Mouse (Mus musculus): ENCODE data around the gene Gpr45. TPM values are rescaled to one million over a fixed set of nuclear protein-coding genes. Genes with fewer than 3 reads are reported as not detected.
"Not testable (repeated sequence)": the region's sequence is repeated elsewhere in the genome, so short reads cannot be mapped to it uniquely, and the experiment has no call there.

Gene Gpr45
- 10 to 100 TPM in 1 of 3 experiments, 1 to 10 TPM in 2; 8.2 to 10.1 (median 9.7) TPM for polyA plus RNA-seq (2017; shearing (Covaris generic))

DNA sequence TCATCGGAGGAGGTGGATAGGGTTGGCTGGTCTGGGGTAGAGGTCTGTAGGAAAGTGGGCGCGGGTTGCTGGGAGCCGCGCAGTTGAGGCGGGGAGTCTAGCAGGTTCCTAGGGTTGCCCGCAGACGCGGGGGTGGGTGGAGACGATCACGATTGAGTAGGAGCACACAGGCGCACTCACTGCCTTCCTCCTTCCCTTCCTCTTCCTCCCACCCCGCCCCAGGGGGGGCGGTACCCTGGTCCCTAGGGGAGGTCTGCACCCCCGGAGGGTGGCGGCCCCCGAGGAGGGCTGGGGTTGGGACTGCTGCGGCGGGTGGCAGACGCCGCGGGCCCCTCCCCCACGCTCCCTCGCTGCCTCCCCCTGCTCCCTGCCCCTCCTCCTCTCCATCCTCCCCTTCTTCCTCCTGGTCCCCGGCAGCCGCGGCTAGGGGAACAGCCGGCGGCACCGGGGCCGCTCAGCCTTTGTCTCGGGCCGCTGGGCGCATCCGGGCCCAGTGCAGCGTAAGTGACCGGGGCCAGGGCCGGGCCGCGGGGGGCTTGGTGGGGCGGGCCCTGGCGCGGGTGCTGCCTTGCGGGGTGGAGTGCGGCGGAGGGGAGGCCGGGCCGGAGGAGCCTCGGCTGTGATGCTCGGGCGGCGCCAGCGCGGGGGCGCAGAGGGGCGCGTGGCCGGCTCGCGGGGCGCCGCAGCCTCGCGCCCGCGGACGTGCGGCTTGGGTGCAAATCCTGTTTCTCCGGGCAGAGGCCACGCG lies at the start of gene Gpr45:
Gene Gpr45 (plus strand): TSS at position 139 of the 748 bp plus-strand sequence.
- ATAC-seq, result peak; percentile 59

DNA sequence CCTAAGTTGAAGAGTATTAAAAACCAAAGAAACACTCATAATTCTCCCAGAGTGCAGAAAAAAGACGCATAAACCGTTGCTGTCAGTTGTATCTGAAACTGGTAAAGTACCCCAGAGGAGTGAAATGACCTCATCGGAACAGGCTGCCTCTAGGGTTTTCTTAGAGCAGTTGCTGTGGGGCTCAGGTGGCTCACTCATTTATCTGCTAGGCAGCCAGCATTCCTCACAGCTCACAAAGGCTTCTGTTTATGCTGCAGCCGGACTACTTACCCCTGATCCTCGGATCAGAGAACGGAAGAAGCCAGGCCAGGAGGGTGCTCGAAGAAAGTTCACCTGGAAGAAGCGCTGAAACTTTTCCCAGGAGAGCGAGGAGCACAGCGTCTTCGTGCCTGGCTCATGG lies 47.5 kb upstream of the Gpr45 start:
- ATAC-seq, result no peak

DNA sequence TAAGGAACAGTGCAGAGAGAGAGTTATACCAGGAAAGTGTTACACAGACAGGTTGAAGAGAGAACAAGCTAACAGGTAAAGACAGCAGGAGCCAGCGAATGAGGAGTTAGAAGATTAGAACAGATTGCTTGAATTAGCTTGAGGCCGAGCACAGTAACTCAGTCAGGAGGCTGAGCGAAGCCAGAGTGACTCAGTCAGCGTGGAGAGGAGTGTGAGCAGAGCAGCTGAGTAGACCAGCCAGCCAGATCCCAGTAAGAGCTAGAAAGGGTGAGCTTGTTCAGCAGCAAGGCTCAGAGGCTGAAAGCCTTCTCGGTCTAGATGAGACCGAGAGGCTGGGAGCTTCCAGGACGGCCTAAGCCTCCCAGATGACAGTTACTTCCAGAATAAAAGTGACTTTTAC lies 46.0 kb upstream of the Gpr45 start:
- no peak for ATAC-seq

DNA sequence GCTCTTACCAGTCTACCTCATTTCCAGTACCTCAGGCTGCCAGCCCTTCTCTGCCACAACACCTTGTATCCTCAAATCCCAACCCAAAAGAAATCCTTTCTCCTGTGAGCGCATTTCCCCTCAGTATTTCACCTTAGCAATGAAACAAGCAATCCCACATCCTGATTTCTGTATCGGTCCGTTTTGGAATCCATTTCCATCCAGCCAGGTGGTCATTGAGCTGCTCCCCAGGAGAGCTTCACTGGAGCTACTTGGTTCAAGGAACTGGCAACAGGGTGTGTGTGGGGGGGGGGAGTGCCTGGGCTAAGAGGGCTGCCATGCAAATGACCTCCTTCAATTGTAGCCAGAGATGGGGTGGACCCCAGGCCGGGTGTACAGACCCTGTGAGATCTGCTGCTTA lies 45.5 kb upstream of the Gpr45 start:
- no peak for ATAC-seq

DNA sequence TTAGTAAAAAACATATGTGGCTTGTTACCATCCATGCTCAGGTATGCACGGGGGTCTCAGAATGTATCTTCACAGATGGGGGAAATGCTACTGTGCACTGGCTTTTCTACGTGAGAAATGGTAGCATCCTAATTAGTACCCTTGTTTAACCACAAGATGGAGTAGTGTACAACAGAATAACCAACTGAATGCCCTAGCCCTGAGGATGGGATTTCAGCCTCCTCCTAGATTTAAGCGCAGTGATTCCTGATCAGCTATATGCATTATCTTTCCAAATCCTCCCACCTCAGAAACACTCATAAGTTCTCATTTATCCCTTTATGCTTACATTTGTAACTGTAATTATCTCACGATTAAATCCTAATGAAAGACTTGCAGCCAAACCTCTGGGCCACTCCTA lies 37.6 kb upstream of the Gpr45 start:
- peak; percentile 83 for ATAC-seq

DNA sequence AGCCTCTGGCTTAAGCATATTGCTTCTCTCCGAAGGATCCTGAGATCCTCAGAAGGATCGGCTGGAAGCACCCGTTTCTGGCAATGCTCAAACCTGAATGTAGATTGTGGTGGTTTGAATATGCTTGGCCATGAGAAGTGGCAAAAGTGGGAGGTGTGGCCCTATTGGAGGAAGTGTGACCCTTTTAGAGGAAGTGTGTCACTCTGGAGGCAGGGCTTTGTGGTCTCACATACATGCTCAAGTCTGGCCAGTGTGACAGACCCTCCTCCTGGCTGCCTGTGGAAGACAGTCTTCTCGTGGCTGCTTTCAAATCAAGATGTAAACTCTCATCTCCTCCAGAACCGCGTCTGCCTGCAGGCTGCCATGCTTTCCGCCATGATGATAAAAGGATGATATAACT lies 36.0 kb upstream of the Gpr45 start:
- no peak for ATAC-seq

DNA sequence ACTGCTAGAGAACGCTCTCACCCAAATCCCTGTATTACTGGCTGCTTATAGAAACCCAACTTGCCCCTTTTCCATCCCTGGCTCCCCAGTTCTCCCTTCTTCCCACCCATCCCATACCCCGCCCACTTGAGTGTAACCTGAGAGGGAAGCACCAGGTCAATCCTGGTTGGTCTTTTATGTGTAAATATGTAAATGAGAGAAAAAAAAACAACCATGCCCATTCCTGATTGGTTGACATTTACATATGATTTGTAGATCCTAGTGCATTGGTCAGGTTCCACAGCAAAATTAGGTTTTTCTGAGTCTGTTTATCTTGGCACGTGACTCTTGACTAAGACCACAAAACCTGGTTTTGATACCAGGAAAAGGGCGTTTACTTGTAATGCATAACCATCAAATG lies 34.8 kb upstream of the Gpr45 start:
- no peak for ATAC-seq

DNA sequence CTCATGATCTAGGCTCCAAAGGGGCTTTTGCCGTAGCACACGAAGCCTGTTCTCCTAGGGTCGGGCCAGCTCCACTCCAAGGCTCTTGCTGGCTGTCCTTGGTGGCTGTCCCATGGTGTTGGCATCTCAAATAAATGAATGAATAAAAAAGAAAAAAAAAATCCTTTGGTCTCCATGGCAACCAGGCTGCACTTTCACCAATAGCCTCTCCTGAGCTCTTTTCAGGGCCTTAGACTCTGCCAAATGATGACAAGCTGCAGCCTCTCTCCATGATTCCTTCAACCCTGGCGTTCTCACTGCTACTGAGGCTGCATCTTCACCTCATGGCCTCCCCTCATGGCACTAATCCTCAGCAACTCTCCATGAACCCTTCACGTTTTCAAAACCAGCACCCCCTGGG lies 28.7 kb upstream of the Gpr45 start:
- no peak for ATAC-seq

DNA sequence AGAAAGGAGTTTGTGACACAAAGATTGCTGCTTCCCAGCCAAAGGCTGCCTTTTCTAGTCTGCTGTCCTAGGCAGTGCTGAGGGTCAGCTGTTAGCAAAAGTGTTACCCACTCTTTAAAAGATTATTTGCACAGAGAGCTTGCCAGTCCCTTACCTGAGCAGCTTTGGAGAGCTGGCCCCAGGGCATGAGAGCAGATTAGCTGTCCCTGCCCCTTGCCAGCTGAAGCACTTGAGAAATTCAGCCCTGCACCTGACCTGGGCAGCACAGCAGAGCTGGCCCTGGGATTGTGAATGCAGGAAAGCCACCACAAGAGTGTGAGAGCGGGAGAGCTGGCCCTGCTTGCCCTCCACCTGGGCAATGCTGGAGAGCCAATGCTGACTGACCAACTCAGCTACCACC lies 19.1 kb upstream of the Gpr45 start:
- no peak for ATAC-seq

DNA sequence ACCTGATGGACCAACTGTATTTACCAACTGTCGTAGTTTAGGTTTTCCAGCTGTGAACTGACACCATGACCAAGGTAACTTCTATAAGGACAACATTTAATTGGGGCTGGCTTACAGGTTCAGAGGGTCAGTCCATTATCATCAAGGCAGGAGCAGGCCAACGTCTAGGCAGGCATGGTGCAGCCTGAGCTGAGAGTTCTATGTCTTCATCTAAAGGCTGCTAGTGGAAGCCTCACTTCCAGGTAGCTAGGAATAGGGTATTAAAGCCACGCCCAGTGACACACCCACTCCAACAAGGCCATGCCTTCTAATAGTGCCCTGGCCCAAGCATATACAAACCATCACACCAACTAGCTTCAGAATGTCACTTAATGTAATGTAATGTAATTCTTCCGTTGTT lies 4.2 kb upstream of the Gpr45 start:
- ATAC-seq, result no peak

DNA sequence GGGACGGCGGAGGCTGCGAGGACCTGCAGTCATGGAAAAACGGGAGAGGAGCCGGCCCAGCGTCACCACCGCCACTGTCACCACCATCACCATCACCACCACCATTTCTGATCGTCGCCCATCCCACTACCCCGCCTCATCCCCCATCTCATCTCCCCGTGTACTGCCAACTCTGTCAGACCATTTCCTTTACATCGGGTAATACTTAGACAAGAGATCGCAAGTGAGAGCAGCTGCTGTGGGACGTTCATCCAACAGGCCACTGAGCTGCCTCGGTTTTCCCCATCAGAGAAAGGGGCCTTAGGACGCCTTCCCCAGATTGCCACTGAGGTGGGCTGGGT lies 780 bp downstream of the Gpr45 start:
- ATAC-seq, result peak; percentile 49

DNA sequence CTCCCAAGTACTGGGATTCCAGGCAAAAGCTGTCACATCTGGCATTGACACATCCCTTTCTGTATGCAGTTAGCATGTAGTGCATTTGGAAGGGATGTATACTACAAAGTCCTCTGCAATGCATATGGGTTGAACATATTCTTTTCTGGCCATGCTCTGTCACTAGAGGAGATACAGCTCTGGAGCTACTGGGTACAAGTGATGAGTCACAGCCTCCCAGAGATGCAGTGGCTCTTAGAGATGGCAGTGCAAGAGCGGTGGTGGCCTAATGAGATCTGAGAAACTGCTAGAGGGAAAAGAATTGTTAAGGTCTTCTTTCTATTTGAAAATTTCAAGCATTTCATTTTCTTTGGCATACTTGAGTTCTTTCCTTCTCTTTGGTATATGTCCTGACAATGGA lies 4.2 kb downstream of the Gpr45 start:
- no peak for ATAC-seq

DNA sequence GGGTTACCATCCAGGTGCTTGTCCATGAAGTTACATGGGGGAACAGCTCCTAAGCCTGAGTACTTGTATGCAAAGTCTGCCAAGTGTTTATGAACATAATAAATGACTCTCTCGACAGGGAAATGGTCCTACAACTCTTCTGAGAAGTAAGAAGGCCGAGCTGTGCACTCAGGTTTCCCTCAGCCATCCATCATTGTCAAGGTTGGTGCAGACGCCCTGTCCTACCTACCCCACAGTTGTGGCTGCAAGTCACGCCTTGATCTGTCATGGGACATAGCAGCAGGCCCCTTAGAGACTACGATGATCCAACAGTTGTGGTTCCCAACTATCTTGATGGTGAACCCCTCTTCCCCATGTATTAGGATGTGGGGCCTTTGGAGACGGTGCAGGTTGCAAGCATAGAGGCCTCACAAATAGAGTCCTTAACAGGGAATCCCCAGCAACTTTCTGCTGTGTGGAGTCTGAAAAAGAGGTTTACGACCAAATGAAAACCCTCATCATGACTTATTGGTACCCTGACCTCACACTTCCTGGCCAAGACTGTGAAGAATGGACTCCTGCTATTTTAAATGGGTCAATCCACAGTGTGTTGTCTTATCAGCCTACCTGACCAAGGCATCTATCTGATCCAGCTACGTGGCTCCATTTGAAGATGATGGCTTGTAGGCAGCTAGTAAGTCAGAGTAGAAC lies 30.6 kb downstream of the Gpr45 start:
- no peak for ATAC-seq

DNA sequence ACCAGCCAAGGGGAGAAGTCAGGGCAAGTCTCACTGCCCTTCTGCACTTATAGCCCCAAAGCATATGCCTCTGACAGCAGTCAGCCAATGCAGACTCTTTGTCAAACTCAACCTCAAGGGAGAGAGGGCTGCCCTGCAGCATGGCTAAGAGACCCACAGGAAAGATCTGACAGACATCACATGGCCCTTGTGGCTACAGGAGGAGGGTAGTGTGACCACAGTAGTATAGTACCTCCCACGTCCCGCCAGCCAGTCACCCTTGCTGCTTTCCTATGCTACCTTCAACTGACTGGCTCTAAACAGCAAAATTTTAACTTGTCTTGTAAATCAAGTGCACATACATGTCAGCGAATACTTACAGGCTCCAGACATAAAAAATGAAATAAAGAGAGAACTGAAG lies 31.4 kb downstream of the Gpr45 start:
- ATAC-seq, result no peak

DNA sequence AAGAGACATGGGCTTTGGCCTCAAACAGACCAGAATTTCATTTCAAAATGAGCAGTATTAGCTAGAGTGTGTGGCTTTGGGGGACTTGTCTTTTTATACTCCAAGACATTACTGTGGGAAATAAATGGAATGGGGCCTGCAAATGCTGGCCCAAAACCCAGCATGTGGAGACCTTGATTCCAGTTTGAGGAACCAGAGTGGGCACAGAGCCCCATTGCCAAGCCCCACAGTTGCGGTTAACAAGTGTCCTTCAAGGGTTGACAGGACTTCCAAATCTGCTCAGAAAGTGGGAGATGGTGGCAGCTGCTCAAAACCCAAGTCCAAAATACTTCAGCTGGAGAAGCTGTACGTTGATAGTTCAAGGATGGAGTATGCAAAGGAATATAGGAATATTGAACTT lies 36.3 kb downstream of the Gpr45 start:
- no peak for ATAC-seq

DNA sequence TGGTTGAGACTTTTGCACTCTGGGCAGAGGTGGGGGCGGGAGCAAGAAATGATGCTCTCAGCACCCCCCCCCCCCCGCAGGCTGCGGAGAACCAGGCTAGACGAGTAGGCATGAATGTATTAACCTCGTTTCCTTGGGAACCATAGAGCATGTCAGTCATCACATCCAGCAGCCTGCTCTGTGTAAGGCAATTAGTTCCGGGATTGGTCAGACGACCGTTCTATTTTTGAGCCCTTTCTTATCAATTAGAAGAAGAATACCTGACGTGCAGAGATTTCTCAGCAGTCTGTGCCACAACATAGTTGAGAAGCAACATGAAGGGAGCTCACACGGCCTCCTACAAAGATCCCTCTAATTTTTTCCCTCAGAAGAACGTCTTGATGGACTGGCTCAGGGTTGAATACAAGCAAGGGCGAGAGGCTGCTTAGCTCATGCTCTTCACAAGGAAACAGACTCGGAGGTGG lies 53.4 kb downstream of the Gpr45 start:
- no peak for ATAC-seq

DNA sequence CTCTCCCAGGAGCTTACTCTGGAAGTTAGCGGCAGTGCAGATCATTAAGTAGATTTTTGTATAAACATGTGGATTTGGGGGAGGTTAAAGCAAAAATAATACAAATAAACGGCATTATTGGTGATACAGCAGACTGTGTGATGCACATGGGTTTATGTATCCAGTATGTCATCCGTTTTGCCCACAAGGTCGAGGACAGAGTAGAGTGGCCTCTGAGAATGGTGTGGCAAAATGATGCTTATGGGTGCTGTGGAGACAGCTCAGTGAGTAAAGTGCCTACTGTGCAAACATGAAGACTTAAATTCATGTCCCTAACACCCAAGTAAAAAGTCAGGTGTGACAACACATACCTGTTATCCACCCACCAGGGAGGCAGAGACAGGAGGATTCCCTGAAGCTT lies 53.9 kb downstream of the Gpr45 start:
- no peak for ATAC-seq

DNA sequence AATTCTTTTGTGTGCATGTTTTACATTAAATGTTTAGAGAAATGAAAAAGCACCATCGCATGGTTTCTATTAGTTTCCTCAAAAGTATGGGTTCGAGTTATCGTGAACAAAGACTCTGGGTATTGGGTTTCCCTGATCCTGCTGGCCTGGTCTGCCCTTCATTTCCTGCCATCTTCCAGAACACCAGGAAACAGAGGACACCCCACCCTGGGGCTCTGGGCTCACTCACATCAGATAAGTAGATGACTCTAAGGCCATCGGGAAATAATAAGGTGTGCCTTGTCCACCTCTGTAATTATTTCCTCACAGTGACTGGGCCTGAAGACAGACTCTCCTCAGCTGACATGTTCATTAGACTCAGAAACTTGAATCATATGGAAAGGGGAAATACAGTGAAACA lies 57.8 kb downstream of the Gpr45 start:
- no peak for ATAC-seq

DNA sequence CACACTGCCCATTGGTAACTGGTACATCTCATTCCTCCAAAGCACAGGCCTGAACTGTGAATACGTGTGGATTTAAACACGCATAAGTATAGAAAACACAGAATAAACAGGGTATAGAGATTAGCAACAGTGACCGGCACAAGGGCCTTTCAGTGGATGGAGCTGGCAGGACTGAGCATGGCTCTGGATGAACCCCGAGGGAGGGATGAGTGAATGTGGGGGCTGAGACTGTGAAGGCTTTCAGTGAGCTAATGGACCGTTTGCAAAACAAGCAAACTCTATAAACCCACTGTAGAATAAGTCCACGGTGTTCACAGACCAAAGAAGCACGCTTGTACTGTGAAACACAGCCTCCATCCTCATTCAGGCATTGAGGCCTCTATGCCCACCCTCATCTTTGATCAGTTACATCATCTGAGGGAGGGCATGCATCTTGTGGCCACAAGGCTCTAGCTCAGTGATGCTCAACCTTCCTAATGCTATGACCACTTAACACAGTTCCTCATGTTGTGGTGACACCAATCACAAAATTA lies 62.5 kb downstream of the Gpr45 start:
- ATAC-seq, result not testable (repeated sequence)

DNA sequence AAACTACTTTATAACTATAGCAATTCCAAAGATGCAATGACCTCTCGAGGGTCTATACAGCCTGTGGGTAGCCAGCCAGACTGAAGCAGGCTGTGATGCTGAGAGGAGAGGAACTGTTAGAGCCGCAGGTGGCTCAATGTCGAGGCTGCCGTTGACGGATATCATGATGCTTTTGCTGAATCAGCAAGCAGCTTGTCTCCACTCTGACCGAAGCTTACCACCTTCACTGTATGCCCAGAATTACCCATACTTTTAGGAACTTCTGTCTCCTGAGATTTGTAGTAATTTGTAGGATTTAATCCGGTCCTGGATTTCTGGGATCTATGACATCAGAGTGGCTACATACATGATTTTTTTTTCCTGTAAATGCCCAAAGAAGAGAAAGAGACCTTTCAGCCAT lies 83.3 kb downstream of the Gpr45 start:
- no peak for ATAC-seq

DNA sequence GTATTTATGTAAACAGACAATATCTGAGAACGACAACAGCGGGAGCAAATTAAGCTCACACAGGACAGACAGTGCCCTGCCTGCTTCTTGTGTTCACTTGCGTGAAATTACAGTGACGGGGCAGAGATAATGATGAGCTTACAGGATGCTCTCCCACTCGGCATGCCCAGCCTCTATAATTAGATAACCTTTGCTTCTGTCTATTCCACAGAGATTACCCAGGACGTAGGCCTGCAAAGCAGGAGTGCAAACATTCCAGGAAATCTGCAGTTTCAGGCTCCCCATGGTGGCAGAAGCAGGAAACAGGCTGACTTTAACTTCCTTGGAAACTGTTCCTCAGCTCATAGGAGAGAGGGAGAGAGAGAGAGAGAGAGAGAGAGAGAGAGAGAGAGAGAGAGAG lies 89.6 kb downstream of the Gpr45 start:
- ATAC-seq, result no peak

DNA sequence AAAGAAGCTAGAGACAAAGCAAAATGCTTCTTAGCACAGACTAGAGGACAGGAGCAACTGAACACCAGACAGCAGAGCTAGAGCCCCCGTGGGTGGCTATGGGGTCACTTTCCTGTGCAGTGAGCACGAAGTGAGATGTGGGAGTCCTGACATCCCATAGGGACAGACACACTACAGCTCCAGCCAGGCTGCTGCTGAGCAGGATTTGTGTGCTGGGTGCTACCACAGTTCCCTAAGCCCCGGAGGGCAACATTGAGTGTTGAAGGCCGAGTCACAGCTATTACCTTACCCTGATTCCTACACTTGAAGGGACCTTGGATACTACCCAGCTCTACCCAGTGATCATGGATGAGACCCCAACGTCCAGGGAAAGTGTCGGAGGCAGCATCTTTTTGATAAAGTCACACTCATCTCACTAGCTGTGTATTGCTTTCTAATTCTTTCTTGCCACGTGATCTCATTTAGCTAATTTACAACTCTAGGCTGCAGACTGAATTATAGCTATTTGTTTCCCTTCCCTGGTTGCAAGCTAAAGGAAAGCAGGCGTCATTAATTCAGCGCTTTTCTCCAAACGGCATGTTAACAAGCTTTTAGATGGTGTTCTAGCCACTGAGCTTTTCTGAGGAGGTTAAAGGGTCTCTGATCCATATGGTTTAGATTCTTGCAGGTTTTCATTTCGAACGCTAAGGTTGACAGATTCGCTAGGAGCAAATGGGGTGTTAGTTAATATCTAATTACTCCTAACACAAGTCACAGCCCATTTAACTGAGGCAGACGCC lies 92.7 kb downstream of the Gpr45 start:
- no peak for ATAC-seq

DNA sequence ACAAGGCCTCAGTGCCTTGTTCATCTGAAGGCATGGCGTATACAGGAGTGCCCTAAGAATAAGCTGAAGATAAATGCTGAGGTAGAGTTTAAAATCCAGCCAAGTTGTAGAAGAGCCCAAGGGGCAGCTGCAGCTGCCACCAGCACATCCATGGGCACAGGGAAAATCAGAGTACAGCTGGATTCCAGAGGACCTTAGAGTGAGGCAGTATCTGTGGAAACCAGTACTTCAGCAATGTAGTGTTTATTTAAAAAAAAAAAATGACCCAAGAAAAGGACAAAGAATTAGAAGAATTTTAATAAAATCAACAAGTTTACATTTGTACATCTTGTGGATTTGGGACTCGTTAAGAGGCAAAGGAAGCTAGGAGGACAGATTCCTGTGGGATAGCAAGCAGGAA lies 94.3 kb downstream of the Gpr45 start:
- ATAC-seq, result no peak

All from inflammation-experienced regulatory T-cells, adult 6 months (primary cell).